Mouse (Mus musculus): Measurements from ENCODE around the gene Limch1. TPM values are rescaled to one million over a fixed set of nuclear protein-coding genes. Genes with fewer than 3 reads are reported as not detected.

Gene Limch1
- polyA plus RNA-seq, 2 experiments, result 44.4 to 85.3 TPM

GRCm38 (mm10) chr5:66979332-66980218 lies 233.9 kb downstream of the Limch1 start:
- Histone ChIP-seq H3K4me3 (replicated peaks; ENCODE audit: low read length) (no peak overlapping the region), H3K4me2 (replicated peaks; ENCODE audit: low read depth, low read length, severe bottlenecking) (peak overlapping the region; percentile 28), H3K4me1 (ENCODE audit: control insufficient read depth, insufficient read depth, low read length) (peaks cover 20% of the 10 kb centered on the region), H3K9me3 (ENCODE audit: control insufficient read depth, low read length) (no peaks in the 10 kb centered on the region), H3K27ac (replicated peaks; ENCODE audit: low read depth, low read length) (no peak overlapping the region; the same call in 1 of the 2 replicates), H3K9ac (ENCODE audit: low read depth, low read length, severe bottlenecking) (no peak overlapping the region), H3K27me3 (ENCODE audit: control insufficient read depth, insufficient read depth, low read length) (no peaks in the 10 kb centered on the region), H3K36me3 (ENCODE audit: control insufficient read depth, insufficient read depth, low read length) (peaks cover 6% of the 10 kb centered on the region)
- WGBS, result 26% methylated on average over 19 of the region's 19 CpGs
- ATAC-seq (ENCODE audit: low FRiP score, low read depth) (0 out of 2 replicates have a peak, but pooled peaks have one; percentile 15), DNase-seq (ENCODE audit: low spot score) (peak; percentile 28)
- TF ChIP-seq POLR2A (IDR thresholded peaks at IDR 0.05; ENCODE audit: borderline replicate concordance, extremely low read depth, insufficient read depth, insufficient read length), result no peak

GRCm38 (mm10) chr5:66980862-66981261 lies 235.2 kb downstream of the Limch1 start:
- 88% methylated on average over 4 of the region's 4 CpGs for WGBS
- no peak overlapping the region for H3K27ac ChIP-seq (replicated peaks; ENCODE audit: low read depth, low read length)

GRCm38 (mm10) chr5:66983104-66983503 lies 237.5 kb downstream of the Limch1 start:
- Histone ChIP-seq H3K36me3 (ENCODE audit: control insufficient read depth, insufficient read depth, low read length) (peaks cover 10% of the 10 kb centered on the region; the same call in 1 of the 2 replicates), H3K27me3 (ENCODE audit: control insufficient read depth, insufficient read depth, low read length) (no peaks in the 10 kb centered on the region), H3K9ac (ENCODE audit: low read depth, low read length, severe bottlenecking) (no peak overlapping the region), H3K27ac (replicated peaks; ENCODE audit: low read depth, low read length) (no peak overlapping the region), H3K4me3 (replicated peaks; ENCODE audit: low read length) (no peak overlapping the region), H3K4me2 (replicated peaks; ENCODE audit: low read depth, low read length, severe bottlenecking) (no peak overlapping the region), H3K9me3 (ENCODE audit: control insufficient read depth, low read length) (no peaks in the 10 kb centered on the region), H3K4me1 (ENCODE audit: control insufficient read depth, insufficient read depth, low read length) (peaks cover 20% of the 10 kb centered on the region)
- no peak for DNase-seq (ENCODE audit: low spot score)
- ATAC-seq (ENCODE audit: low FRiP score, low read depth), result no peak
- WGBS, result 28% methylated on average over 5 of the region's 5 CpGs
- no peak for TF ChIP-seq POLR2A (IDR thresholded peaks at IDR 0.05; ENCODE audit: borderline replicate concordance, extremely low read depth, insufficient read depth, insufficient read length)

More at GRCm38 (mm10) chr5:66980862-66981261, 235.2 kb downstream of the Limch1 start:
- no peaks in the 10 kb centered on the region for H3K27me3 ChIP-seq (ENCODE audit: control insufficient read depth, insufficient read depth, low read length)
- H3K36me3 ChIP-seq (ENCODE audit: control insufficient read depth, insufficient read depth, low read length), result no peaks in the 10 kb centered on the region
- no peak for ATAC-seq (ENCODE audit: low FRiP score, low read depth)
- DNase-seq (ENCODE audit: low spot score), result no peak
- peaks cover 20% of the 10 kb centered on the region for H3K4me1 ChIP-seq (ENCODE audit: control insufficient read depth, insufficient read depth, low read length)
- H3K4me2 ChIP-seq (replicated peaks; ENCODE audit: low read depth, low read length, severe bottlenecking), result no peak overlapping the region
- no peaks in the 10 kb centered on the region for H3K9me3 ChIP-seq (ENCODE audit: control insufficient read depth, low read length)
- H3K4me3 ChIP-seq (replicated peaks; ENCODE audit: low read length), result no peak overlapping the region
- no peak for TF ChIP-seq POLR2A (IDR thresholded peaks at IDR 0.05; ENCODE audit: borderline replicate concordance, extremely low read depth, insufficient read depth, insufficient read length)
- H3K9ac ChIP-seq (ENCODE audit: low read depth, low read length, severe bottlenecking), result no peak overlapping the region

GRCm38 (mm10) chr5:66988926-66989325 lies 243.3 kb downstream of the Limch1 start:
- Histone ChIP-seq H3K9ac (ENCODE audit: low read depth, low read length, severe bottlenecking) (no peak overlapping the region), H3K27ac (replicated peaks; ENCODE audit: low read depth, low read length) (no peak overlapping the region), H3K4me1 (ENCODE audit: control insufficient read depth, insufficient read depth, low read length) (peaks cover 15% of the 10 kb centered on the region), H3K4me3 (replicated peaks; ENCODE audit: low read length) (no peak overlapping the region), H3K9me3 (ENCODE audit: control insufficient read depth, low read length) (no peaks in the 10 kb centered on the region), H3K36me3 (ENCODE audit: control insufficient read depth, insufficient read depth, low read length) (peaks cover 14% of the 10 kb centered on the region), H3K27me3 (ENCODE audit: control insufficient read depth, insufficient read depth, low read length) (no peaks in the 10 kb centered on the region), H3K4me2 (replicated peaks; ENCODE audit: low read depth, low read length, severe bottlenecking) (no peak overlapping the region)
- WGBS, result 46% methylated on average over 4 of the region's 4 CpGs
- TF ChIP-seq POLR2A (IDR thresholded peaks at IDR 0.05; ENCODE audit: borderline replicate concordance, extremely low read depth, insufficient read depth, insufficient read length), result no peak
- ATAC-seq (ENCODE audit: low FRiP score, low read depth), result no peak
- peak; percentile 40 for DNase-seq (ENCODE audit: low spot score)

- ATAC-seq (ENCODE audit: low FRiP score, low read depth), result no peak
- Histone ChIP-seq H3K27ac (replicated peaks; ENCODE audit: low read depth, low read length) (no peak overlapping the region), H3K4me2 (replicated peaks; ENCODE audit: low read depth, low read length, severe bottlenecking) (no peak overlapping the region), H3K4me1 (ENCODE audit: control insufficient read depth, insufficient read depth, low read length) (peaks cover 15% of the 10 kb centered on the region), H3K4me3 (replicated peaks; ENCODE audit: low read length) (no peak overlapping the region), H3K9me3 (ENCODE audit: control insufficient read depth, low read length) (no peaks in the 10 kb centered on the region), H3K9ac (ENCODE audit: low read depth, low read length, severe bottlenecking) (no peak overlapping the region), H3K36me3 (ENCODE audit: control insufficient read depth, insufficient read depth, low read length) (peaks cover 14% of the 10 kb centered on the region), H3K27me3 (ENCODE audit: control insufficient read depth, insufficient read depth, low read length) (no peaks in the 10 kb centered on the region)
- WGBS, result 87% methylated on average over 7 of the region's 7 CpGs
- no peak for DNase-seq (ENCODE audit: low spot score)
- TF ChIP-seq POLR2A (IDR thresholded peaks at IDR 0.05; ENCODE audit: borderline replicate concordance, extremely low read depth, insufficient read depth, insufficient read length), result no peak
These were observed 243.9 kb downstream of the Limch1 start for GRCm38 (mm10) chr5:66989531-66989930.
